8 mouse cellular contexts compared by ENCODE assay signal in the genomic region with DNA sequence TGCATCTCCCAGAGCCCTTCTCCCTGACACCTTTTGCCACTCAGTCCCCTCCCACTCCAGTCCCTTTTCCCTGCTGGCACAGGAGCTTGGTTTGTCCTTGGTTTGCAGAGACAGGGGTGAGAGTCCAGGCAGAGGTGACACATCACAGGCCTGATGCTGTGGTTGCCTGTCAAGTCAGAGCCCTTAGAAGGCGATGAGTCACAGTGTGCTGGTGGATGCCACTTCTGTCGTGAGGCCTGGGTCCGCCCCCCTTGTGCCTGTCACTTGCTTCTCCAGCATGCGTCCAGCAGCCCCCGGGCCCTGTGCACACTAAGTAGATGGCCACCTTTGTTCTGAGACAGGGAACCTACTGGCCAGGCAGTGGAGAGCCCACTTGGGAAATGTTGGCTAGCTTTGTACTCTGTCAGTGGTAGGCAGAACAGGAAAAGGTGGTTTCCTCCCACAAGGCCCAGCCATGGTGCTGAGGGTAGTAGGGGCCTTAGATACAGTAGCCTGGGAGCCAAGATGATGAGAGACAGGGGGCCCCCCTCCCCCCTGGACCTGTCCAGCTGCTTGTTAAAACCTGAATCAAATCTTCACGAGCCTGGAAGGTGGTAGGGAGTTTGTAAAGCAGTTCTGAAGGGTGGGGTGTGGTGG. TPM values are rescaled to one million over a fixed set of nuclear protein-coding genes. Genes with fewer than 3 reads are reported as not detected.
DNase-seq lines count a peak whose midpoint lies in the region; ATAC-seq and TF ChIP-seq lines count a peak whose summit lies in the region.

No protein-coding gene starts in this region.

- TF ChIP-seq CTCF in C2C12 (IDR thresholded peaks at IDR 0.05; ENCODE audit: control insufficient read depth, insufficient read depth, insufficient read length) = no peak

- intact Hi-C loops in heart, postnatal 36 days (cut with DNase I) = loop anchor here (2.0 kb wide), 1 partner anchor 54 kb away; no protein-coding TSS in a partner anchor

- H3K9me3 ChIP-seq in limb, embryonic 12.5 days = no peaks in the 10 kb centered on the region

- DNase-seq in heart, adult 9 months (ENCODE audit: low spot score in 2 of 2) = peak; percentile 39 to 49
- no peak for DNase-seq in heart, postnatal 36 days
- DNase-seq in adrenal gland, postnatal 4 days (ENCODE audit: low spot score in 2 of 2) = peak; percentile 20 to 27
- DNase-seq in frontal cortex, postnatal 25 days (ENCODE audit: low spot score in 2 of 2) = no peak
- DNase-seq in yolk sac, embryonic 10.5 days (ENCODE audit: low spot score) = no peak
- DNase-seq in kidney, postnatal 4 days = no peak

- H3ac ChIP-seq in C2C12 (ENCODE audit: control insufficient read depth, insufficient read length, low read depth) = no peak overlapping the region

- peaks cover 16% of the 10 kb centered on the region for H3K4me1 ChIP-seq in limb, embryonic 12.5 days (replicated peaks)

- 66% methylated on average over 6 of the region's 6 CpGs for WGBS in limb, embryonic 12.5 days

- H3K9ac ChIP-seq in limb, embryonic 12.5 days (replicated peaks) = no peak overlapping the region

- peaks cover 36% of the 10 kb centered on the region for H3K36me3 ChIP-seq in C2C12 (ENCODE audit: control insufficient read depth, insufficient read depth)
- H3K36me3 ChIP-seq in limb, embryonic 12.5 days = peaks cover 100% of the 10 kb centered on the region

- peak overlapping the region; percentile 41; the same call in 1 of the 2 replicates for H3K27ac ChIP-seq in limb, embryonic 12.5 days

- H3K27me3 ChIP-seq in C2C12 (ENCODE audit: control insufficient read depth, insufficient read depth, insufficient read length) = no peaks in the 10 kb centered on the region
- H3K27me3 ChIP-seq in limb, embryonic 12.5 days = no peaks in the 10 kb centered on the region

- no peak overlapping the region for H3K4me3 ChIP-seq in C2C12 (ENCODE audit: insufficient read depth, poor library complexity, severe bottlenecking)
- H3K4me3 ChIP-seq in limb, embryonic 12.5 days (replicated peaks) = no peak overlapping the region

- H3K79me2 ChIP-seq in C2C12 (ENCODE audit: control insufficient read depth, insufficient read depth) = peaks cover 15% of the 10 kb centered on the region

- ATAC-seq in limb, embryonic 12.5 days (ENCODE audit: insufficient number of reproducible peaks, insufficient read depth, low FRiP score, low TSS enrichment, low read depth) = peak; percentile 43; the same call in 1 of the 2 replicates

- no peak overlapping the region for H3K4me2 ChIP-seq in limb, embryonic 12.5 days

- H3K79me3 ChIP-seq in C2C12 (ENCODE audit: low read depth) = no peaks in the 10 kb centered on the region

TF ChIP-seq in C2C12, 6 proteins besides CTCF, POLR2A, EP300 and RAD21:
- TF ChIP-seq MAX (IDR thresholded peaks at IDR 0.05) = peak; percentile 22
- TF ChIP-seq MYOG (IDR thresholded peaks at IDR 0.05; ENCODE audit: control insufficient read depth, extremely low read depth, insufficient read length) = no peak
- peak; percentile 50 for TF ChIP-seq FOSL1 (IDR thresholded peaks at IDR 0.05; ENCODE audit: insufficient read depth, low read length, poor library complexity, severe bottlenecking)

RNA-seq across cellular contexts. Expression of gene Ppif, which starts 53.4 kb away (rescaled TPM):
- total RNA-seq in heart, postnatal 36 days (2021) = 100 to 1,000 TPM; 294 to 308 TPM
- polyA plus RNA-seq in C2C12 (2012; fragmentation: generic; extraction: Trizol) = 21.4 TPM
- 10 to 100 TPM; 35.2 to 38.8 TPM for total RNA-seq in adrenal gland, postnatal 4 days (2021)
- 29.2 and 32.9 TPM in 2 replicates for polyA plus RNA-seq in limb, embryonic 12.5 days (2016; fragmentation: Nextera tagmentation; extraction: Ambion mirVana)

Comparison
In these comparisons a context has a peak if more than half of its experiments do, and no peak if none do; other contexts are left out.
1. DNase-seq: peak in heart, adult 9 months (2 of 2) and adrenal gland, postnatal 4 days (2 of 2); none in heart, postnatal 36 days (0 of 2), frontal cortex, postnatal 25 days (0 of 2), yolk sac, embryonic 10.5 days (single experiment) and kidney, postnatal 4 days (0 of 2).
2. RNA of gene Ppif, which starts 53.4 kb away (total RNA-seq): 294 to 308 TPM in heart, postnatal 36 days; 35.2 to 38.8 TPM in adrenal gland, postnatal 4 days; every median in the first group is over 4 times any median in the second.